Mouse (Mus musculus): Measurements from ENCODE around the gene Nfib. TPM values are rescaled to one million over a fixed set of nuclear protein-coding genes. Genes with fewer than 3 reads are reported as not detected.

Gene Nfib
- 13.3 and 15.1 TPM in 2 replicates for polyA plus RNA-seq (2015; fragmentation: Nextera tagmentation; extraction: Ambion mirVana)

DNA sequence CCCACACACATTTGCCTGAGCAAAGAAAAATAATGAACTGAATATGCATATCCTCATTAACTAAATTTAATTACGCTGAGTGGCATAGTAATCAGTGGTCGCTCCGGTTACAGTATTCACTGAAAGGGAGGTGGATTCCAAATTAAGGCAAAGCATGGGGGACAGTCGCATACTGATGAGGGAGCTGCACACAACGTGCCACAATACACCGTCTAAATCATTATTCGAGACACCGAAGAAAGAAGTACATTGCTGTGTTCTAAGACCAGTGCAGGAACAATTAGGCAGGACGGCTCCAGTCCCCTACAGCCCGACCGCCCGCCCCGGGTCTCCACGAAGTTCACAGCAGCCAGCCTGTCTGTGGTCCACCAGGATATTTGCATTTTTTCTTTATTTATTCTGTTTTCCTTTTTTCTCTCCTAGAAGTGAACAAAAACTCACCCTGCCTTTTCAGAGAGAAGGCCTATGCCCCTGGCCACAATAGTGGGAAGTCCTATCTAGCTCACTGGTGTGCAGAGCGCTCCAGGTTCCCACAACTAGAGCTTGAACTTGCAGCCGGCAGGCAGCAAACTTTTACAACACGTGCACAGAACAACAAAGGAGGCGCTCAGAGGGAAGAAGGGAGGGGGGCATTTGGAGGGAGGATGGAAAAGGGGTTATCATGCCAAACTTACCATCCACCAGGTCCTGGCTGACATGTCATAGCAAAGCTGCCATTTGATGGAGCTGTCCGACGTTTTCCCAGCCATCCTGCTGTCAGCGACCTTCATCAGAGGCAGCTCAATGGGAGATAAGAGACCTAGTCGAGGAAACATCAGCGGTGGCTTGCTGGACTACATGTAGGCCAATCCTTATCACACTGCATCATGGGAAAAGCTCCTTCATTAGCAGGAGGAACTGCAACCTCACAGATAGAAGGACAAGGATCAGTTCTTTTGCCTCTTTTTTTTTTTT lies at the start of gene Nfib:
Nfib (minus strand) TSS at position 910 of the 954 bp plus-strand sequence.
- Histone ChIP-seq H3K4me1 (replicated peaks; ENCODE audit: insufficient read depth, low read length) (no peaks in the 10 kb centered on the region), H3K4me2 (ENCODE audit: low read length) (no peak within 1 kb of the TSS), H3K9me3 (replicated peaks; ENCODE audit: low read length) (no peaks in the 10 kb centered on the region), H3K27me3 (ENCODE audit: insufficient read depth, low read length) (no peaks in the 10 kb centered on the region), H3K27ac (no peak within 1 kb of the TSS), H3K36me3 (ENCODE audit: insufficient read depth, low read length) (no peaks in the 10 kb centered on the region), H3K9ac (ENCODE audit: low read depth, low read length) (no peak within 1 kb of the TSS), H3K4me3 (replicated peaks; ENCODE audit: low read depth, low read length) (no peak within 1 kb of the TSS)
- 74% methylated on average over 23 of the region's 23 CpGs for WGBS
- DNase-seq (ENCODE audit: low spot score) (no peak), ATAC-seq (replicated peaks; ENCODE audit: low FRiP score, low read depth) (no peak)
- no peak for TF ChIP-seq CTCF (IDR thresholded peaks at IDR 0.05; ENCODE audit: low read depth)

DNA sequence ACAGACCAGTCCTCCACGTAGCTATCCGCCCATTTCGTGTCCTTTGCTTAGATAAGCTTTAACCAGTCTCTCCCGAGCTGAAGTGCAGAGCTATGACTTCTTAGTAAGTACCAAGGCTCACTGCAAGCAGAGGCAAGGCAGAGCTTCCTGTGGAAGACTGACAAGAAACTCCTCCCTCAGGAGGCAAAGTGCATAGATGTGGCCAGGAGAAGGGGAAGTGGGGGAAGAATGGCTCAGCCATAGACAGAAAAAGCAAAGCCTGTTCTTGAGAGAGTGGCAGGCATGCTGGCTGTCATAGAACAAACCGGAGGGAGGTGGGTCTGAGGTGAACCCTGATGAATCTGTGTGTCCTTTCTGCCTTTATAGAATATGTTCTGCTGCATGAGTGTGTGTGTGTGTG lies 30.2 kb upstream of the Nfib start:
- 59% methylated on average over 5 of the region's 5 CpGs for WGBS
- TF ChIP-seq CTCF (IDR thresholded peaks at IDR 0.05; ENCODE audit: low read depth): no peak
- DNase-seq (ENCODE audit: low spot score) (no peak), ATAC-seq (replicated peaks; ENCODE audit: low FRiP score, low read depth) (no peak)
- Histone ChIP-seq H3K9ac (ENCODE audit: low read depth, low read length) (no peak overlapping the region), H3K27me3 (ENCODE audit: insufficient read depth, low read length) (no peaks in the 10 kb centered on the region), H3K36me3 (ENCODE audit: insufficient read depth, low read length) (no peaks in the 10 kb centered on the region), H3K4me3 (replicated peaks; ENCODE audit: low read depth, low read length) (no peak overlapping the region), H3K9me3 (replicated peaks; ENCODE audit: low read length) (no peaks in the 10 kb centered on the region), H3K27ac (no peak overlapping the region), H3K4me2 (ENCODE audit: low read length) (no peak overlapping the region), H3K4me1 (replicated peaks; ENCODE audit: insufficient read depth, low read length) (no peaks in the 10 kb centered on the region)

DNA sequence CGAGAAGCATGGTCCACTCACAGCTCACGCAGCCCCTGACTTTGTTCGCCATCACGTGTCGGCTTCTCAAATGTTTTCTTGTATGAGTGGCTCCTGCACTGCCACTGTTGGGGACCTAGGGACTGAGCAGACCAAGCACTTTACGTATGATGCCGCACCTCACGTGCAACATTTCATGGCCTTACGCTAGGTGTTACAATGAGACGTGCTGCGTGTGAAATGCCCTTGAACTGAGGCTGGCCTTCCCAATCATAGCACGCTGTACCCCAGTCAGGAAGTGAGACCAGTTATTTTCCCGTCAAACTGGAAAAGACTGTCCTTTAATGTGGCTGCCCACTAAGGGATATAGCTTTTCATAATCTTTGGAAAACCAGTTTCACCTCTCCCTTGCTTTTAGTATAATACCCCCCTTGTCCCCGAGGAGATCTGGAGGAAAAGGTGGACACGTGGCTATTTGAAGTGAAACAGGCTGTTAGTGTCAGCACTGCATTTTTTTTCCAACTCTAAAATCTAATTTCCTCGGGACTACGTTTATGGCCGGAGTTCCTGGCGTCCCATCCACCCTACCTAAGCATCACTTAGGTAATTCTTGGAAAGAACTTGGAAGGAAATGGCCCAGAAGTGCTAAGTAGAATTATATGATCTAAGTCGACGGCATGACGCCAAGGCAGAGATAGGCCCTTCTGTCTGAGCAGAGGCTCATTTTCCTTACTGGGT lies 29.4 kb upstream of the Nfib start:
- no peak overlapping the region for H3K4me2 ChIP-seq (ENCODE audit: low read length)
- no peaks in the 10 kb centered on the region for H3K9me3 ChIP-seq (replicated peaks; ENCODE audit: low read length)
- 74% methylated on average over 22 of the region's 22 CpGs for WGBS
- H3K4me3 ChIP-seq (replicated peaks; ENCODE audit: low read depth, low read length): no peak overlapping the region
- H3K9ac ChIP-seq (ENCODE audit: low read depth, low read length): no peak overlapping the region
- H3K27me3 ChIP-seq (ENCODE audit: insufficient read depth, low read length): no peaks in the 10 kb centered on the region
- H3K27ac ChIP-seq: no peak overlapping the region
- DNase-seq (ENCODE audit: low spot score) (no peak), ATAC-seq (replicated peaks; ENCODE audit: low FRiP score, low read depth) (no peak)
- H3K36me3 ChIP-seq (ENCODE audit: insufficient read depth, low read length): no peaks in the 10 kb centered on the region
- H3K4me1 ChIP-seq (replicated peaks; ENCODE audit: insufficient read depth, low read length): no peaks in the 10 kb centered on the region
- TF ChIP-seq CTCF (IDR thresholded peaks at IDR 0.05; ENCODE audit: low read depth): no peak

DNA sequence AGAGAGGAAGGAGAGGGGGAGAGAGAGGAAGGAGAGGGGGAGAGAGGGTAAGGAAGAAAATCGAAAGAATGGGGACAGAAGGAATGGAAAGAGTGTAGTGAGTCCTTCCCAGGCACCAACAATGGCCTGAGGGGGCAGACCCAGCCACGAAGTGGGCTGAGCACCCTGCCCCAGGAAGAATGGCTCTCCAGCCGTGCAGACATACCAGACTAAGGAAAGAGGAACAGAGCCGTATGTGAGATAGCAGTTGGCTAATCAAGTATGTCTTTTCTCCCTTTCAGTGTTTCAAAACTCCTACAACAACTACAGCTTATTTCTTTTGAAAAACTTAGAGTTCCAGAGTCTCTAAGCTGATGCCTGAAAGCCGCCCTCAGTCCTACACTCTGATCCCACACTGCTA lies 28.8 kb upstream of the Nfib start:
- TF ChIP-seq CTCF (IDR thresholded peaks at IDR 0.05; ENCODE audit: low read depth): no peak
- Histone ChIP-seq H3K4me1 (replicated peaks; ENCODE audit: insufficient read depth, low read length) (no peaks in the 10 kb centered on the region), H3K27ac (no peak overlapping the region), H3K9ac (ENCODE audit: low read depth, low read length) (no peak overlapping the region), H3K4me3 (replicated peaks; ENCODE audit: low read depth, low read length) (no peak overlapping the region), H3K4me2 (ENCODE audit: low read length) (no peak overlapping the region), H3K9me3 (replicated peaks; ENCODE audit: low read length) (no peaks in the 10 kb centered on the region), H3K36me3 (ENCODE audit: insufficient read depth, low read length) (no peaks in the 10 kb centered on the region), H3K27me3 (ENCODE audit: insufficient read depth, low read length) (no peaks in the 10 kb centered on the region)
- ATAC-seq (replicated peaks; ENCODE audit: low FRiP score, low read depth): no peak
- WGBS: 57% methylated on average over 5 of the region's 5 CpGs
- DNase-seq (ENCODE audit: low spot score): no peak

DNA sequence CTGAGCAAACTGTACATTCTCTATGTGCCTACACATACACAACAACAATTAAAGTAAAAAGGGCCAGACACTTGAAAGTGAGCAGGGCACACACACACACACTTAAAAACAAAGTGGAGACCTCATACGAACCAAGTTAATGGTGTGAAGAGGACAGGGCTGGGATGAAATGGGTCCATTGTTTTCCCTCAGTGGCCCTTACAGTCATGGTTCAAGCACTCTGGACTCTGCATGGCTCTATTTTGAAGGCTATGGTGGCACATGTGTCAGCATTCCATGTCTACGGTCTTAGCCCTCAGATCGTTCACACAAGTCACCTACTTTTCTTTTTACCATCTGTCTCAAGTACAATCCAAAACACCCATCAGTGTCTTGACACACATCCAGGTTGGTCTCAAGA lies 28.1 kb upstream of the Nfib start:
- no peak overlapping the region for H3K9ac ChIP-seq (ENCODE audit: low read depth, low read length)
- TF ChIP-seq CTCF (IDR thresholded peaks at IDR 0.05; ENCODE audit: low read depth): no peak
- no peaks in the 10 kb centered on the region for H3K9me3 ChIP-seq (replicated peaks; ENCODE audit: low read length)
- DNase-seq (ENCODE audit: low spot score) (no peak), ATAC-seq (replicated peaks; ENCODE audit: low FRiP score, low read depth) (no peak)
- H3K4me2 ChIP-seq (ENCODE audit: low read length): no peak overlapping the region
- H3K4me3 ChIP-seq (replicated peaks; ENCODE audit: low read depth, low read length): no peak overlapping the region
- no peaks in the 10 kb centered on the region for H3K27me3 ChIP-seq (ENCODE audit: insufficient read depth, low read length)
- no peaks in the 10 kb centered on the region for H3K4me1 ChIP-seq (replicated peaks; ENCODE audit: insufficient read depth, low read length)
- H3K27ac ChIP-seq: no peak overlapping the region
- H3K36me3 ChIP-seq (ENCODE audit: insufficient read depth, low read length): no peaks in the 10 kb centered on the region
- WGBS: 48% methylated on average over 3 of the region's 3 CpGs

DNA sequence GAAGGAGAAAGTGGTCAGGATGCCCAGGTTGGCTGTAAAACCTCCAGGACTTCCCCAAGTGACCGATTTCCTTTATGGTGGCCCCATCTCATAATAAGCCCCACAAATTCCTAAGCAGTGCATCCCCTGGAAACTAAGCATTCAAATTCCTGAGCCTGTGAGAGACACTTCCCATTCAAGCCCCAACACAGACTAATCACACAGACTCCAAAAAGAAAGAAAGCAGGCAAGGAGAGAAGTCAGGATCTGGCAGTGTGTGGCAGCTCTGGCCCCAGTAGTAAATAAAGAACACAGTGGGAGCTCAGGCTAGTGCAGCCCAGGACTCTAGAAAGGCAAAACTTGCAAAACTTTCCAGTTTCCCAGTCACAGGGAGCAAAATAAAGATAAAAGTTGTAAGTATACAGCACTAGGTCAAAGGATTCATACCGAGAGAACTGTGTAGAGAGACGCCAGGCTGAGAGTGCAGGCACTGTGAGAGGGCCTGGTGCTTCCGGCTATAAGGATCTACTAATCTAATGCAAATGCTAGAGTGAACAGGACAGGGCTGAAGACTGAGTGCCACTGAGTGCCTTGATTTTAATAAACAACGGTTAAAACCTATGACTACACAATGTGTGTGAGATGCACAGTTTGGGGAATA lies 24.8 kb upstream of the Nfib start:
- no peak for TF ChIP-seq CTCF (IDR thresholded peaks at IDR 0.05; ENCODE audit: low read depth)

More for the DNA sequence above, 24.8 kb upstream of the Nfib start:
- ATAC-seq (replicated peaks; ENCODE audit: low FRiP score, low read depth): no peak
- H3K9ac ChIP-seq (ENCODE audit: low read depth, low read length): no peak overlapping the region
- H3K27ac ChIP-seq: no peak overlapping the region
- H3K4me2 ChIP-seq (ENCODE audit: low read length): no peak overlapping the region
- H3K4me1 ChIP-seq (replicated peaks; ENCODE audit: insufficient read depth, low read length): no peaks in the 10 kb centered on the region
- WGBS: 85% methylated on average over 5 of the region's 5 CpGs
- no peaks in the 10 kb centered on the region for H3K36me3 ChIP-seq (ENCODE audit: insufficient read depth, low read length)
- no peak for DNase-seq (ENCODE audit: low spot score)
- no peaks in the 10 kb centered on the region for H3K9me3 ChIP-seq (replicated peaks; ENCODE audit: low read length)
- no peak overlapping the region for H3K4me3 ChIP-seq (replicated peaks; ENCODE audit: low read depth, low read length)
- H3K27me3 ChIP-seq (ENCODE audit: insufficient read depth, low read length): no peaks in the 10 kb centered on the region

Data from kidney, postnatal 0 days (tissue).